Mouse (Mus musculus) intestine, embryonic 14.5 days (tissue): ENCODE measurements at regions not wholly inside any gene's neighbourhood (a gene's known extent, or its start where the extent isn't known, plus 50 kb on each side); places are given as distances from the start of the nearest gene placed in this dataset.
A peak's percentile ranks its signal among the peaks of the same experiment; 100 is the strongest.

Experiments
- ATAC-seq: fragments of 200-750 bp; cut with Nextera tagmentation; replicated peaks from 2 replicates; pipeline ENCODE4 v1.8.0; 2017; ENCODE audit warnings: low read depth, moderate number of reproducible peaks, moderate TSS enrichment, moderate library complexity; ENCODE audit not compliant: low FRiP score, low TSS enrichment
- DNase-seq: peaks from one replicate; pipeline ENCODE4 v3.0.0-alpha.2; 2018; ENCODE audit warnings: low spot score
- H3K27ac ChIP-seq: fragments of 300-500 bp; sonication (generic); 2 replicates; pipeline ENCODE4 v1.5.1; 2014; ENCODE audit warnings: low read depth, mild to moderate bottlenecking, control low read depth
- H3K27me3 ChIP-seq: fragments of 300-500 bp; sonication (generic); replicated peaks from 2 replicates; pipeline ENCODE4 v1.6.1; 2014; ENCODE audit warnings: low read length, control low read depth; ENCODE audit not compliant: control insufficient read depth, insufficient read depth
- H3K36me3 ChIP-seq: fragments of 300-500 bp; sonication (generic); 2 replicates; pipeline ENCODE4 v1.6.1; 2014; ENCODE audit warnings: low read length, control low read depth; ENCODE audit not compliant: control insufficient read depth, insufficient read depth
- H3K4me1 ChIP-seq: fragments of 300-500 bp; sonication (generic); replicated peaks from 2 replicates; pipeline ENCODE4 v1.6.1; 2014; ENCODE audit warnings: low read length, control low read depth, mixed read lengths; ENCODE audit not compliant: control insufficient read depth, insufficient read depth
- H3K4me2 ChIP-seq: fragments of 300-500 bp; sonication (generic); 2 replicates; pipeline ENCODE4 v1.6.1; 2014; ENCODE audit warnings: low read length
- H3K4me3 ChIP-seq: fragments of 300-500 bp; sonication (generic); 2 replicates; pipeline ENCODE4 v1.5.1; 2014; ENCODE audit warnings: low read depth, low read length, control low read depth, mixed read lengths
- H3K9ac ChIP-seq: fragments of 300-500 bp; sonication (generic); 2 replicates; pipeline ENCODE4 v1.6.1; 2014; ENCODE audit warnings: mild to moderate bottlenecking, low read length
- H3K9me3 ChIP-seq: fragments of 300-500 bp; sonication (generic); 2 replicates; pipeline ENCODE4 v1.6.1; 2016; ENCODE audit warnings: low read length, control low read depth; ENCODE audit not compliant: control insufficient read depth
- WGBS: fragments of 180-500 bp; shearing (Covaris S2); extraction: QIAGEN DNeasy Blood & Tissue Kit; methylation state at CpG from one replicate; pipeline ENCODE4 v1.1.7; 2014; 5-methylcytosine and 5-hydroxymethylcytosine counted together

- ATAC-seq: no peak
Observed at GRCm38 (mm10) chr3:37999779-38000178, 275.5 kb upstream of the Gm5148 start.

GRCm38 (mm10) chr3:37997998-37998397 lies 273.7 kb upstream of the Gm5148 start:
- Histone ChIP-seq H3K36me3 (no peaks in the 10 kb centered on the region), H3K9ac (no peak overlapping the region), H3K4me3 (no peak overlapping the region), H3K27me3 (no peaks in the 10 kb centered on the region), H3K9me3 (no peaks in the 10 kb centered on the region), H3K27ac (no peak overlapping the region), H3K4me2 (no peak overlapping the region), H3K4me1 (no peaks in the 10 kb centered on the region)
- WGBS: 79% methylated on average over 3 of the region's 3 CpGs
- no peak for ATAC-seq
- no peak for DNase-seq

More at GRCm38 (mm10) chr3:37999779-38000178, 275.5 kb upstream of the Gm5148 start:
- no peak overlapping the region for H3K4me2 ChIP-seq
- no peak overlapping the region for H3K27ac ChIP-seq
- H3K9me3 ChIP-seq: no peaks in the 10 kb centered on the region
- H3K27me3 ChIP-seq: no peaks in the 10 kb centered on the region
- no peak overlapping the region for H3K9ac ChIP-seq
- 100% methylated on average over 1 of the region's 1 CpGs for WGBS
- H3K36me3 ChIP-seq: no peaks in the 10 kb centered on the region
- H3K4me3 ChIP-seq: no peak overlapping the region
- peak; percentile 38 for DNase-seq
- no peaks in the 10 kb centered on the region for H3K4me1 ChIP-seq

DNA sequence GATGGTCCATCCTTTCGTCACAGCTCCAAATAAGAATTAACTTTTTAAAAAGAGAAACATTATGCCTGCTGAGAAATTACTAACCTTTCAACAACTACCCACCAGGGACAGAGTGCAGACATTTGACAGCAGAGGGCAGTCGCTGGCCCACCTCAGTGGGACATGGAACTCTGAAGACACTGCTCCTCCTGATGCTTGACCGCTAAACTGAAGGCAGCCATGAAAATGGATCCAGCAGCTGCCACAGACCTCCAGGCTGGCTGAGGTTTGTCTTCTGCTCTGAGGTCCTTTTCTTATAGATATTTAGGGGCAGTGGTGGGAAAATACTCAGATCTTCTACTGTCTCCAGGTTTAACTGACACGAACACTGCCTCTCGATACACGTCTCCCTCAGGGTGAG lies 265.7 kb upstream of the Gm5148 start:
- no peak overlapping the region for H3K4me3 ChIP-seq
- ATAC-seq: no peak
- H3K4me1 ChIP-seq: 0 out of 2 replicates have a peak, but pooled peaks cover 9% of the 10 kb centered on the region
- 0 out of 2 replicates have a peak, but pooled peaks cover 3% of the 10 kb centered on the region for H3K27me3 ChIP-seq
- no peak overlapping the region for H3K9ac ChIP-seq
- H3K27ac ChIP-seq: no peak overlapping the region
- no peak overlapping the region for H3K4me2 ChIP-seq
- no peak for DNase-seq
- H3K9me3 ChIP-seq: no peaks in the 10 kb centered on the region
- no peaks in the 10 kb centered on the region for H3K36me3 ChIP-seq
- 92% methylated on average over 6 of the region's 6 CpGs for WGBS

DNA sequence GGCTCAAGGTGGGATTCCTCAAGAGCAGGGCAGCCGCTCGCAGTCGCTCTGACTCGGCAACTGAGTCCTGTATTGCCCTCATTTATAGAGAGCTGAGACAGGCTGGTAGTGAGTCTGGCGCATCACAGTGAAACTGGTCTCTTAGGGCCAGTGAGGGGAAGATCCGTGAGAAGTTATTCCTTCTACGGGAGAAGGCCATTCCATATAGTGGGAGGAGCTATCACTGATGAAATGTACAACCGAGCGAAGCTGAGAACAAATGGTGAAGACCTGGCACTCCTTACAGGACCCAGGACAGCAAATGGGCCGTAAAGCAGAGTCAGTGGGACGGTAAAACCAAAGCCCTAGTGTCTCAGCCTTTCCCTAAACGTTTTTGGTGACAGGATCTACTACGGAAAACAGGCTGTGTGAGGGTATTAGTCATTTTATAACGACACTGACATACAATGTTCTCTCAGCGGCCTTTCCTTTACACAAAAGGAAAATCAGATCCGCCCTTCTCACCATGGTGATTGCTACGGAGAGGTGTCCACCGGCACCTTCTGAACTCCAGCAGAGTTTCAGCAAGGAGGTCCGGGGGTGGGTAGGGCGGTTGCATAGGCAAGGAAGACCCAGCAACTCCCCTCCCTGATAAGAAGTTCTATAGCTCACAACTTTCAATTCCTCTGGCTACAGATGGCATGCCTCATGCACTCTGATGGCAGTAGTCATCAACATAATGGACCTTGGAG lies 263.6 kb upstream of the Gm5148 start:
- WGBS: 43% methylated on average over 20 of the region's 20 CpGs
- no peak for ATAC-seq

DNA sequence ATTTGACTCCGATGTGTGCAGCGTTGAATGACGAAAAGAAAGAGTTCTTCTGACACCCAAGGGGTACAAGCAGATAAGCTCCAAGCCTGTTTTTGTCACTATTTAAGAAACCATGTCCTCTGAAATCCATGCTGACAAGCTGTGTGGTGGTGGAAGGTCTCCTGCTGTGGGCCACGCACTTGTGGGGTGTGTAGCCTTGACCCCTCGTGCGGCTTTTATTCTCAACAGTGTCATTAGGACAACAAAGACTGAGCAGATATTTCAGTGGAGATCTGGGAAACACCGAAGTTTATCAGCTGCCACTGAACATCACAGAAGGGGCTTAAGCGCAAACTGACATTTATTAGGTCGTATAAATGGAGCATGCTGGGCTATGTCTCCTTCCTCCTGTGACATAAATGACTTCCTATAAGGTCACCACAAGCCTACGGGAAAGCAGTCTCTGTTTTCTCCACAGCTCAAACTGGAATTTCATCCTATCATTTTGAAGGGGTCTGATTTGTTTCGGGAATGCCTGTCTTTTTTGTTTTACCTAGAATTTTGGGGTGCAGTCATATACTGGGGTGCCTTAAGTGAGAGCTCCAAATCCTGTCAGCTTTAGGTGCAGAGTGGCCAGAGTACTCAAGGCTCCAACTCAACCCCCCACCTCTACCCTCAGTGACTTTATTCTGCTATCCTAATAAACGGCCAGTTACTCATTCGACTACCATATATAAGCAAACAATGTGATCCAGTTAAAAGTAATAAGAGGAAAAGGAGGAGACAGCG lies 262.9 kb upstream of the Gm5148 start:
- Histone ChIP-seq H3K4me2 (peak overlapping the region; percentile 1), H3K4me3 (no peak overlapping the region), H3K27me3 (0 out of 2 replicates have a peak, but pooled peaks cover 3% of the 10 kb centered on the region), H3K27ac (no peak overlapping the region), H3K9ac (no peak overlapping the region), H3K36me3 (no peaks in the 10 kb centered on the region), H3K9me3 (no peaks in the 10 kb centered on the region), H3K4me1 (0 out of 2 replicates have a peak, but pooled peaks cover 9% of the 10 kb centered on the region)
- no peak for DNase-seq
- 49% methylated on average over 14 of the region's 14 CpGs for WGBS
- ATAC-seq: no peak

More for the DNA sequence above, 263.6 kb upstream of the Gm5148 start:
- Histone ChIP-seq H3K36me3 (no peaks in the 10 kb centered on the region), H3K4me1 (0 out of 2 replicates have a peak, but pooled peaks cover 9% of the 10 kb centered on the region), H3K27ac (no peak overlapping the region), H3K9me3 (no peaks in the 10 kb centered on the region), H3K4me2 (peak overlapping the region; percentile 1), H3K9ac (no peak overlapping the region), H3K4me3 (no peak overlapping the region), H3K27me3 (0 out of 2 replicates have a peak, but pooled peaks cover 3% of the 10 kb centered on the region)
- no peak for DNase-seq

GRCm38 (mm10) chr3:37984706-37985105 lies 260.4 kb upstream of the Gm5148 start:
- H3K4me2 ChIP-seq: no peak overlapping the region
- 91% methylated on average over 9 of the region's 9 CpGs for WGBS

DNA sequence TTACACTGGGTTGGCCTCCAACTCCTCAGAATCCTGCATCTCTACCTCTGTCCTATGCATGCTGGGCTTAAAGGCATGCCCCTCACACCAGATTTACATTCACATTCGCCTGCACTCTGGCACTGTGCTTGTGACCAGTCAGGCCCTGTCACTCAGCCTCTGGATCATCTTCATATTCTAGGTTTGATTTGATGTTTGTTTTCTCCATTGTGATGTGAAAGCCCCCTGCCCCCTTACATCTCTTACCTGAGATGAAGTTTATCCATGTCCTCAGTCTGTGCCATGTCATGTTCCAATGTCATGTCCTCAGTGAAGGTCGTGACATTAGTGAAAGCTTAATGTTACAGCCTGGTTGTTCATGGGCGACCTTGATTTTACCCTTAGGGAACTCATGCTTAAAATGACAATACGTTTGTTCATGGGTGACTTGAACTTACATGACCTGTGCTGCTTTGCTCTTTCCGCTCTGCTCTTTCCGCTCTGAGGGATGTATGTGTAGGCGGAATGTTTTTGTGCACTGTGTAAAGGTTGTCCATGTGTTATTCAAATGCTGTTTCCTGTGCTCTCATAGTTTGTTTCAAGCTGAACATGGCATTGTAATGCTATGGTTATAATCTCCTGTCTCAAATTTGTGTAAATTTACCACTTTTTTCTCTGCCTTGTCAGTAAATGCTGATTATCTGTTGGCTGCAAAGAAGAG lies 257.3 kb upstream of the Gm5148 start:
- Histone ChIP-seq H3K9ac (no peak overlapping the region), H3K9me3 (no peaks in the 10 kb centered on the region), H3K27ac (no peak overlapping the region), H3K4me2 (no peak overlapping the region), H3K27me3 (no peaks in the 10 kb centered on the region), H3K4me3 (no peak overlapping the region), H3K36me3 (no peaks in the 10 kb centered on the region), H3K4me1 (peaks cover 7% of the 10 kb centered on the region)
- DNase-seq: no peak
- WGBS: 82% methylated on average over 7 of the region's 7 CpGs
- ATAC-seq: no peak

More at GRCm38 (mm10) chr3:37984706-37985105, 260.4 kb upstream of the Gm5148 start:
- Histone ChIP-seq H3K27me3 (0 out of 2 replicates have a peak, but pooled peaks cover 3% of the 10 kb centered on the region), H3K36me3 (no peaks in the 10 kb centered on the region), H3K9me3 (no peaks in the 10 kb centered on the region), H3K4me1 (0 out of 2 replicates have a peak, but pooled peaks cover 9% of the 10 kb centered on the region), H3K9ac (no peak overlapping the region), H3K27ac (no peak overlapping the region), H3K4me3 (no peak overlapping the region)
- ATAC-seq: no peak
- DNase-seq: no peak

DNA sequence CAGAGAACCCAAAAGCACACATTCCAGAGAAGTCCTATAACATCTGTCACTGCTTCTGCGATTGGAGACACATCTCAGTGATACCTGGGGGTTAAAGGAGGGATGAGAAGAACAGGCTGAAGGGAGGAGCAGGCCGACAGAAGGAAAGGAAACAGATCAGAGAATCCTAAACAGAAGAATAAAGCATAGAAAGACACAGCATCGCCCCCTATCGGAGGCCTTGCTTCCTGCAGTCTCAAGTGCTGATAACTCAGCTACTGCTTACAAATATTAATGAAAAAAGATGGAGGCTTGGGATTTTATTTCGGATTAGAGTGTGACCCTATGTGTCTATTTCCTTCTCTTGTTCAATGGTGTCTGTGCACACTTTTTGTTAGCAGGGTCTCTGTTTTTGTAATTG lies 255.6 kb upstream of the Gm5148 start:
- Histone ChIP-seq H3K9ac (no peak overlapping the region), H3K4me1 (peaks cover 14% of the 10 kb centered on the region), H3K27ac (no peak overlapping the region), H3K9me3 (no peaks in the 10 kb centered on the region), H3K4me2 (no peak overlapping the region), H3K27me3 (no peaks in the 10 kb centered on the region), H3K36me3 (no peaks in the 10 kb centered on the region), H3K4me3 (no peak overlapping the region)
- WGBS: 55% methylated on average over 5 of the region's 5 CpGs
- DNase-seq (no peak), ATAC-seq (no peak)
